Mouse (Mus musculus) retina, adult 2 months (tissue): ENCODE measurements around the gene Rer1.

Source experiments
- DNase-seq: peaks from one replicate; pipeline ENCODE4 v3.0.0-alpha.2; 2012; ENCODE audit warnings: low read depth, low spot score

Rer1 gene

GRCm38 (mm10) chr4:155024170-155025010 is 61.8 kb downstream of the Rer1 start:
- DNase-seq = no peak
